Mouse (Mus musculus): ENCODE data around the gene Pgm2.

Gene Pgm2

DNA sequence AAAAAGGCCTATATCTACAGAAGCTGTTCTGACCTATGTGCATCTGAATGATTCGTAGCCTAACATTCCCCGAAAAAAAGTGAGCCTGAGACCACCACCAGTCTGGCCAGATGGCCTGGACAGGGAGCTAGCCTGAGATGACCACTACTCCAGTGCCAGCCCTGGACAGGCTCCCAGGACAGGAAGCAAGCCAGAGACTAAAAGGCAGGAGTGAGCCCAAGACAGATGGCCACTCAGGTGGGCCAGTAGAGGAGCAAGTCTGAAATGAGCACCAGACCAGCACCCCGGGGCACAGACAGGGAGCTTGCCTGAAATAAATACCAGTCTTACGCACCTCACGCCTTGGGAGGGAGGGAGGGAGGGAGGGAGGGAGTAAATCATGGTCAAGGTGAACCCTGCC, 51.6 kb downstream of the Pgm2 start:
- no peak for DNase-seq (ENCODE audit: low read depth, low spot score)

GRCm38 (mm10) chr5:64146384-64147005, 53.7 kb downstream of the Pgm2 start:
- DNase-seq (ENCODE audit: low read depth, low spot score) = no peak

GRCm38 (mm10) chr5:64149184-64150127, 56.7 kb downstream of the Pgm2 start:
- DNase-seq (ENCODE audit: low read depth, low spot score) = no peak

- peak; percentile 29 for DNase-seq (ENCODE audit: low read depth, low spot score)
Measured at GRCm38 (mm10) chr5:64153319-64153718, 60.6 kb downstream of the Pgm2 start.

DNA sequence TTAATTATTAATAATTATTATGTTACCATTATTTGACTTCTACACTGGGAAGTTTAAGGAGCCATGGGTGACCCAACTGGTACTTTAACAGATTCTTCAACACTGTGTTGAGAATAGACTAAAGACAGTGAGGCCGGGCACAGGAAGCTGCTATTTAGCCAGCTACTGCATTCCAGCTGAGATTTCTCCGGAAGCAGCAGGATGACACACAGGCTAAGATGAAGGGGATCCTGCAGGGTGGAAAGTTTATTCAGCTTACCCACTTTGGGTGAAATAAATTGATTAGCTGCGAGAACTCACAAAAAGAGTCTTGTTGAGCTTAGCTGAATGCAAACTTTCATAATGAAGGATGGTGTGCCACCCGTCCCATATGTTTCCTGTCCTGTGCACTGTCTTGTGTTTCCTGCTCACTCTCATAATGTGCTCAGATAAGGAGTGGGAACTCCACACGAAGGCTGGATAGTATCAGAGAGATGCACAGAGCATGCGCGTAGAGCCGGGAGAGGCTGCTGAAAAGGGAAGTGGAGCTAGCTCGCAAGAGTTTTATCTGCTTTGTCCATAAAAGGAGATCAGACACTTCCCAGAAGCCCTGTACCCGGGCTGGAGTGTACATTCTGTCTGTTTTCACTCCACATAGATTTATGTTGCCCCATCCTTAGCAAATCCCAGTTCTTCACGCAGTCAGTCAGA, 63.3 kb downstream of the Pgm2 start, which contains the start of gene Tbc1d1:
Gene Tbc1d1, plus strand, starts transcription at position 445 of the 690 bp plus-strand sequence.
- DNase-seq (ENCODE audit: low read depth, low spot score) = no peak

DNA sequence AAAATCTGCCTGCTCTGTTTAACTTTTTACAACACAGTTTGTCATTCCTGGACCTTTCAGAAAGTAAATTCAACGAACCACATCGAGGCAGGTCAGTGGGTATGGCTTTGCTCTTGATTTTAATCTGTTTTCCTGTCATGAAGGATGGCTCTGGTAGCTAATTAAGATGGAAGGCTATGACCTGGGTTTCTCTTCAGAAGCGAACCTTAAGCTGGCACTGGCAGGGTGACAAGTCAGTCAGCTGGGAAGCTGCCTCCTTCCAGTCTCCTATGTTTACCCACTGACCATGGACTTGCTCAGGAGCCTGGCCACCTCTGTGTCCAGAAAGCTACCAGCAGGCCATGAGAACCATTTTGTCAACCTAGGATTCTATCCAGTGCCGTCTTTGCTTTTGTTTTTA, 63.8 kb downstream of the Pgm2 start:
- no peak for DNase-seq (ENCODE audit: low read depth, low spot score)

- no peak for DNase-seq (ENCODE audit: low read depth, low spot score)
Measured at GRCm38 (mm10) chr5:64157926-64158325, 65.2 kb downstream of the Pgm2 start.

DNA sequence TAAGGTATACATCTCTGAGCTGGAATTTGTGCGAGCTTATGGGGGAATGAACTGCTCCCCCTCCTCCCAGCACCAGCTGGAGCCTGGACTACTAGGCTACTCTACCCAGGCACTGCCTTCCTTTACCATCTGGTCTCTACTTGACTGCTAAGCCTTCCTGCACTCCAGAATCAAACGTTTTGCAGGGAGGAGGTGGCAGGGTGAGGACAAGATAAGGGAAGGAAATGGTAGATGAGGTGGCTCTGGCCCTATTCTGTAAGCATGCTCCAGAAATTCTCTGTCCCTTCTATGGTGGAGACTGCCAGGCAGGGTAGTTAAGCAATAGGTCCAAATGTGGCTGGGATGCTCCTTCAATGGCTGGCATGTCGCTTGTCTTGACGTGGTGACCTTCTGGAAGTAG, 65.8 kb downstream of the Pgm2 start:
- no peak for DNase-seq (ENCODE audit: low read depth, low spot score)

DNA sequence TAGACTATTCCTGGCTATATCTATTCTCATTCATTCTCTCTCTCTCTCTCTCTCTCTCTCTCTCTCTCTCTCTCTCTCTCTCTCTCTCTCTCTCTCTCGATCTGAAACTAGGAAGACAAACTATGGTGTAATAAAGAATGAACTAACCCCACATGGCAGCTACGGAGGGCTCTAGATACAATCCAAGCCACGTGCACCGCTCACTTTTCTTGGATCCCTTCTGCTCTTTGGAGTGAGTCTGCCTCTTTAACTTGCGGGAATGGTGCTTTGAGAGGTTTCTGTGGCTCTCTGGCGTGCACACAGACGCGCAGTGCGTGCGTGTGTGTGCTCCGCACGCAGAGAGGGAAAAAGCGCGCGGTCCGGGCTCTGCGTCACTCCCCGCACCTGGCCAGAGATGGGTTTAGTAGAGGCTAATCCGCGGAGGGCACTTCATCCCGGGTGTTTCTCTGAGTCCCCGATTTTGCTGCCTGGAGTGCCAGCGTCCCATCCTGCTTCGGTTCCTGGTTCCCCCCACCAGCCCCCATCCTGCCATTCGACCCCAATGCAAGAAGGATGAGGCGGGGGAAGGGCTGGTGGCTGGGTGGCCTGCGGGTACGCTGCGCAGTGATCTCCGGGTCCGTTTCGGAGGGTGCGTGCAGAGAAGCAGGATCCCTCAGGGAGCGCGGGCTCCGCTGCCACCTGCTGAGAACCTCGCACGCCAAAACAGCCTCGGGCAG, 66.5 kb downstream of the Pgm2 start:
- peak; percentile 57 for DNase-seq (ENCODE audit: low read depth, low spot score)

DNA sequence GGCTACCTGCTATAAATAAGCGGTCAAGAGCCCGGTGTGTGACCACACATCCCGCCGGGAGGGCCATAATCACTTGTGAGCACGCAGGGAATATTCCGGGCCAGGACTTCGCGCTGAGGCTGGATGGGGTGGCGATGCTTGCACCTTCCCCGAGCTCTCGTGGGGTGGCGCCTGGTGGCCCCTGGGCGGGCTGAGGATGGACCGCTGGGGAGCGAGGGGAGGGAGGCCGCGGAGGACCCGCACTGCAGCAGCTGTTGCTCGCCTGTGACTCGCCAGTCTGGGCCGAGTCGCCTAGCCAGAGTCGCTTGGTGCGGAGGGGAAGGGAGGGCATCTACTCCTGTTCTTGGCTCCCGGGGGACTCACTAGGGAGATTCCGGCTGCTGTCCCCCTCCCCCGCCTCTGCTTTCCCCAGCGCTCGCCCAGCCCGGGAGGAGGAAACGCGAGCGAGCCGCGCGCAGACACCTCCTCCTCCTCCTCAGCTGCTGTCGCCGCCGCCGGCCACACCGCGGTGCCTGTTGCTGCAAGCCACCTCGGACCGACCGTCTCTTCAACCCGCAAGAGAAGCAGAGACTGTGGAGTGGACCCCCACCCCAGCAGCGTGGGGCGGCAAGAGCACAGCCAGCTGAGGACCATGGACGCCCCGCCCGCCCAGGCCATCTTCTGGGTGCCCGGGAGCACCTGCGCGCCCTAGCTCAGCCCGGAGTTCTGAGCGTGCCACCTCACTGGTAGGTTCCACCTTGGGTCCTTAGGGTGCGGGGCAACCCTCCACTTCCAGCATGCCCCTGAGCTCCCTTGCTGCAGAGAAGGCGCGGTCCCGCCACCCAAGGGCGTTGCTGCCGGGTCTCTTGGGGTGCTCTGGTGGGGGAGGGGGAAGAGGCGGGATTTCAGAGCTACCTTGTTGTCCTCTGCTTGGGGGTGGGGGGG, 67.3 kb downstream of the Pgm2 start:
- DNase-seq (ENCODE audit: low read depth, low spot score) = peak; percentile 44

GRCm38 (mm10) chr5:64160705-64161391, 68.1 kb downstream of the Pgm2 start:
- no peak for DNase-seq (ENCODE audit: low read depth, low spot score)

DNA sequence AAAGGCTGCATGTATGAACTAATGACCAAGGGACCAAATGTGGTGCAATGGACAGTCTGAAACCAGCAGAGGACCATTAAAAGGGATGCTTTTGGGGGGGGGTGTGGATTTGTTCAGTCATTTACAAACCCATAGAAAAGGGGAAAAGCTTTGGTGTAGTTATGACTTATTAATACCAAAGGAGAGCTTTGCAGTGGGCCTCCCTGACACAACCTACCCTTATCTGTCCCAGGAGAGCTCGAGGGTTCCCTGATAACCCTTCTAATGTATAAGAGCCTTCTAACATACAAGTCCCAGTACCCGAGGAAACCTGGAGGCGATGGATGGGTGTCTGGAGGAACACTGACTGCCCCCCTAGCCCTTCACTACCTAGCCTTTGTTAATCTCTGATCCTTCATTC, 69.2 kb downstream of the Pgm2 start:
- DNase-seq (ENCODE audit: low read depth, low spot score) = no peak

DNA sequence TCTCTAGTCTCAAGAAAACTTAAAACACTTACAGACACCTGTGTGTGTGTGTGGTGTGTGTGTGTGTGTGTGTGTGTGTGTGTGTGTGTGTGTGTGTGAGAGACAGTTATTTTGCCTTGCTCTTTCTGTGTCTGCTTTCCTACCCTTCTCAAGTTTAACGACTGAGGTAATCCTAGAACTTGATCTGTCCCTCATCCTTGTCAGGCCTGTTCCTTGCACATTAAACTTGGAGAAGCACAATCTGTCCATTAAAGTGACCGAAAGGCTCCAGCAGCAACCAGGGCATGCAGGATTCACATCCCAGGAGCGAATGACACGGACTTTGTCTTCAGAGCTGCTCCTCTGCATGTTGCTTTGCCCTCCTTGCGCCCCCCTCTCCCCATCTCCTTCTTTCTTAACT, 69.8 kb downstream of the Pgm2 start:
- no peak for DNase-seq (ENCODE audit: low read depth, low spot score)

DNA sequence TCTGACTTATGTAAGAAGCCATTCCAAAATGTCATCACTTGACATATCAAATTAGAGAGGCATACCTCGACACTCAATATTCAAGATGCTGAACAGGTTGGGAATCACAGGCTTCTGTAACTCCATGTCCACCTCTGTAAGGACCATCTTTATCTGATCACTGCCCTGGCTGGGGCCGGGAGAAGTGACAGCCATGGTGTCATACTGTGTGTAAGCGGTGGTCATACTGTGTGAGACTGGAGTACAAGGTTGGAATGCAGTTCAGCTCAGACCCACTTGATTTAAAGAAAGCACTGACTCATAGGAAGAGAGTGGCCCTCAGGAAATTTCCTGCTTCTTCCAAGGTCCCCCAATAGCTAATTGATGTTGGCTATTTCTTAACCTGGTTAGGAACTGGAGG, 71.7 kb downstream of the Pgm2 start:
- no peak for DNase-seq (ENCODE audit: low read depth, low spot score)

- DNase-seq (ENCODE audit: low read depth, low spot score) = peak; percentile 58
Measured at GRCm38 (mm10) chr5:64165826-64166225, 73.1 kb downstream of the Pgm2 start.

DNA sequence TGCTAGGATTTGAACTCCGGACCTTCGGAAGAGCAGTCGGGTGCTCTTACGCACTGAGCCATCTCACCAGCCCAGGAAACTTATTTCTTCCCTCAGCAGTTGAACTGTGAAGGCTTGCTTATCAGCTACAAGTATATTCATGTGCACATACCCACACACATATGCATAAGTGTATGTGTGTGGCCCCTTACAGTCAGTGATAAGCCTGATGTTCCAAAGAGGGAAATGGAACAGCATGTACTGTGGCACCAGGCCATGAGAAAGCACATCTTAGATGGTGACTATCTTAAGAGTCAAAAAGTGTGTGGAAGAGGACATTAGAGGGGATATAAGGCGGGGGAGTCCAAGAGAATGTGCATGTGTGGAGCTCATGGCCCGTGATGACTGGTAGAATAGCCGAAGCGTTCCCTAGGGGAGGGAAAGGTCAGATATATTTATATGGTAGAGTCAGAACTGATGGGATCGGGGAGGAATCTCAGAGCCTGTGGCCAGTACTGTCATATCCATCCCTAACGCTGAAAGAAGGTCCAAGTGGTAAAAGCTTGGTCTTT, 76.3 kb downstream of the Pgm2 start:
- no peak for DNase-seq (ENCODE audit: low read depth, low spot score)

GRCm38 (mm10) chr5:64172884-64173283, 80.1 kb downstream of the Pgm2 start:
- DNase-seq (ENCODE audit: low read depth, low spot score) = no peak

DNA sequence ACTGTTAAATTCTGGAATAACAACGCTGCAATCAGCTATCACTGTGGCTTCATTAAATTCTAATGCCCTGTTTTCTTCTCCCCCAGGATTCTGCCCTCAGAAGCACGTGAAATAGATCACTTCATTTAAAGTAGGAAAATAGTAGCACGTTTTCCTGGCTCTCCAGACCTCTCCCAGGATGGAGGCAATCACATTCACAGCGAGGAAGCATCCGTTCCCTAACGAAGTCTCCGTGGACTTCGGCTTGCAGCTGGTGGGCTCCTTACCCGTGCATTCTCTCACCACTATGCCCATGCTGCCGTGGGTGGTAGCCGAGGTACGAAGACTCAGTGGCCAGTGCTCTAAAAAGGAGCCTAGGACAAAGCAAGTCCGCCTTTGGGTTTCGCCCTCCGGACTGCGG, 80.6 kb downstream of the Pgm2 start:
- no peak for DNase-seq (ENCODE audit: low read depth, low spot score)

DNA sequence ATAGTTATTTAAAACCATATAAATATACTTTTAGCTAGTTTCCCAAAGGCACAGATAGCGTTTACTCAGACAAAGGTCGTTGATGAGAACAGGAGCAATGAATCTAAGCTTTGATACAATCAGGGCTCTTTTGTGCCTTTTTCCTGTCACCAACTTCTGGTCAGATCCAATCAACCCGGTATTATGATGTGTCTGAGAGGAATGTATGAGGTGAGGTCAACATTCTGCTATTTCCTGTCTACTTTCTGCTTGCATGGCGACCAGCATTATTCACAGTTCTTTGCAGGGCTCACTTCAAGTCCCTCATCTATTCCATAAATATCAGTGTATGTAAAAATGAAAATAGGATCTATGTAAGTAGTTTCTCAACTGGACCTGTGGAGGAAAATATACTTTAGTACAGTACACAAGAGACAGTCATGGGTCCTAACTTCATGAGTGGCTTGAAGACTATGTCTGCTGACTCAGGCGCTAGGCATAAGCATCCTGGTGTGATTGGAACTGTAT, 81.7 kb downstream of the Pgm2 start:
- DNase-seq (ENCODE audit: low read depth, low spot score) = no peak
